Mouse (Mus musculus): Measurements from ENCODE around the gene Rnf167. TPM values are rescaled to one million over a fixed set of nuclear protein-coding genes. Genes with fewer than 3 reads are reported as not detected.

Rnf167 gene
- total RNA-seq, 4 experiments from 2014 or later, result 87.8 to 96.5 (median 89.7) TPM

- DNase-seq (ENCODE audit: low spot score in 2 of 2), result peak in 1 of 2 experiments; percentile 60
These were observed 8.0 kb downstream of the Rnf167 start for GRCm38 (mm10) chr11:70654923-70655570.

GRCm38 (mm10) chr11:70655571-70656455 is 8.8 kb downstream of the Rnf167 start:
- peak in 1 of 2 experiments; percentile 20 for DNase-seq (ENCODE audit: low spot score in 2 of 2)

- DNase-seq (ENCODE audit: low spot score in 2 of 2), result no peak
These were observed 9.5 kb downstream of the Rnf167 start for GRCm38 (mm10) chr11:70656456-70656927.

- DNase-seq (ENCODE audit: low spot score in 2 of 2), result no peak
These were observed 9.9 kb downstream of the Rnf167 start, which contains the start of gene Eno3 for GRCm38 (mm10) chr11:70656964-70657363. TSS of gene Eno3 (plus strand) at chr11:70657202.

- DNase-seq (ENCODE audit: low spot score in 2 of 2), result no peak
These were observed 10.5 kb downstream of the Rnf167 start for GRCm38 (mm10) chr11:70657573-70657972.

- no peak for DNase-seq (ENCODE audit: low spot score in 2 of 2)
These were observed 11.0 kb downstream of the Rnf167 start for GRCm38 (mm10) chr11:70657991-70658390.

GRCm38 (mm10) chr11:70658521-70658920 is 11.5 kb downstream of the Rnf167 start:
- no peak for DNase-seq (ENCODE audit: low spot score in 2 of 2)

GRCm38 (mm10) chr11:70658942-70659341 is 11.9 kb downstream of the Rnf167 start:
- no peak for DNase-seq (ENCODE audit: low spot score in 2 of 2)

- DNase-seq (ENCODE audit: low spot score in 2 of 2), result no peak
These were observed 13.5 kb downstream of the Rnf167 start for GRCm38 (mm10) chr11:70660571-70660970.

GRCm38 (mm10) chr11:70663101-70663500 is 16.1 kb downstream of the Rnf167 start:
- no peak for DNase-seq (ENCODE audit: low spot score in 2 of 2)

- DNase-seq (ENCODE audit: low spot score in 2 of 2), result no peak
These were observed 16.9 kb downstream of the Rnf167 start for GRCm38 (mm10) chr11:70663957-70664356.

- no peak for DNase-seq (ENCODE audit: low spot score in 2 of 2)
These were observed 17.7 kb downstream of the Rnf167 start for GRCm38 (mm10) chr11:70664741-70665140.

- DNase-seq (ENCODE audit: low spot score in 2 of 2), result no peak
These were observed 19.7 kb downstream of the Rnf167 start for GRCm38 (mm10) chr11:70666687-70667086.

- DNase-seq (ENCODE audit: low spot score in 2 of 2), result no peak
These were observed 20.5 kb downstream of the Rnf167 start for GRCm38 (mm10) chr11:70667271-70668150.

- DNase-seq (ENCODE audit: low spot score in 2 of 2), result peak in 1 of 2 experiments; percentile 57
These were observed 21.3 kb downstream of the Rnf167 start for GRCm38 (mm10) chr11:70668335-70668770.

- DNase-seq (ENCODE audit: low spot score in 2 of 2), result peak; percentile 97 to 100
These were observed 21.9 kb downstream of the Rnf167 start, which contains the start of gene Spag7 for GRCm38 (mm10) chr11:70668771-70669505. TSS of gene Spag7 (minus strand) at chr11:70669416.

- DNase-seq (ENCODE audit: low spot score in 2 of 2), result peak; percentile 55 to 70
These were observed 22.7 kb downstream of the Rnf167 start for GRCm38 (mm10) chr11:70669582-70670345.

GRCm38 (mm10) chr11:70670483-70670882 is 23.4 kb downstream of the Rnf167 start:
- DNase-seq (ENCODE audit: low spot score in 2 of 2), result peak in 1 of 2 experiments; percentile 28

GRCm38 (mm10) chr11:70671333-70672047 is 24.5 kb downstream of the Rnf167 start:
- DNase-seq (ENCODE audit: low spot score in 2 of 2), result no peak

Data from left cerebral cortex, adult 8-10 months (tissue).